Mouse (Mus musculus) thymus, adult 2 months (tissue): ENCODE results near the gene Hadhb.

Experiments used
- CTCF ChIP-seq: fragments of 200-500 bp; IDR thresholded peaks from 2 replicates; pipeline ENCODE4 v1.5.1; 2012; ENCODE audit warnings: mild to moderate bottlenecking, control low read depth, low read length, moderate library complexity, borderline replicate concordance; ENCODE audit not compliant: control insufficient read depth, poor library complexity, insufficient read depth; ENCODE audit errors: extremely low read depth
- POLR2A ChIP-seq: fragments of 200-500 bp; IDR thresholded peaks from 2 replicates; pipeline ENCODE4 v1.6.1; 2012; ENCODE audit warnings: mild to moderate bottlenecking, low read length, control low read depth, moderate library complexity; ENCODE audit not compliant: control insufficient read depth, poor library complexity, insufficient read depth; ENCODE audit errors: extremely low read depth

GRCm38 (mm10) chr5:30204441-30204840 is 49.4 kb downstream of the Hadhb start:
- TF ChIP-seq CTCF (no peak), POLR2A (no peak)
